Mouse (Mus musculus) brain, embryonic 18.5 days (tissue): ENCODE results near the gene Ndn.

Experiments
- DNase-seq: peaks from one replicate; pipeline ENCODE4 v3.0.0-alpha.2; 2012; ENCODE audit warnings: low read depth, low spot score

Ndn gene

GRCm38 (mm10) chr7:62346269-62346668 lies at the start of gene Ndn:
Ndn (plus strand) TSS chr7:62346569.
- no peak for DNase-seq

GRCm38 (mm10) chr7:62302451-62302850 lies 43.9 kb upstream of the Ndn start:
- DNase-seq: no peak

GRCm38 (mm10) chr7:62306896-62307614 lies 39.3 kb upstream of the Ndn start:
- peak; percentile 28 for DNase-seq

DNA sequence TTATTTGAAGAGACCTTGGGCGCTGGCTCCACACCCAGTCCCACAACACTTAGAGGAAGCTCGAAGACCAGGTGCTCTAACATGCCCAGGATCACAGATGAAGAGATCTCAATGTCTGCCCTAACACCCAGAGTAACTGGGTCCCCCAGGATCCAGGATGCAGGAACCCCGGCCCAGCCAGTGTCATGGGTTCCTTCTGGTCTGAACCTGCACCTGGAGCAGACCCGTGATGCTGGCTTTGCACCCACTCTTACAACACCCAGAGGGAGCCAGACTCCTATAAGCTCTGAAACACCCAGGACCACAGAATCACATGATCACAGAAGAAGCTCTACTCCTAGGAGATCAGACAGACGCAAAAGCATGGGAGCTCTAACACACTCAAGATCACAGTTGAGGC lies 29.6 kb upstream of the Ndn start:
- no peak for DNase-seq

DNA sequence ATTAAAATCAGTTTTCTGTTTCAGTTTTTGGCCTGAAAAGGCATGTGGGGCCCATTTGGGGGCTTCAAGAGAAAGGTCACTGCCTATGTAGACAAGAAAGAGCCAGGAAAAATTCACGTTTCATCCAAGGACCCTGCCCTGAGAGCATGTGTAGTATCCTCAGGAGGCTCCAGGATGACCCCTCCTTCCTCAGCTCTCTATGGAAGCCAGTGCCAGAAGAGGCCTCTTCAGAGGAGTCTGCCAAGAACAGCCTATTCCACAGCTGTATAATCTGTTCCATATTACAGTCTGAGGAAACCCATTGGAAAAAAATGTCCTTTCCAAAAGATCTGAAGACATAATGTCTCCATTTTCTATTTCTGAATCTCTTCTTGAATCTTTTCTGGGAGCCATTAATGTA lies 958 bp upstream of the Ndn start:
- DNase-seq: no peak

GRCm38 (mm10) chr7:62348106-62348803 lies 1.9 kb downstream of the Ndn start:
- DNase-seq: no peak

DNA sequence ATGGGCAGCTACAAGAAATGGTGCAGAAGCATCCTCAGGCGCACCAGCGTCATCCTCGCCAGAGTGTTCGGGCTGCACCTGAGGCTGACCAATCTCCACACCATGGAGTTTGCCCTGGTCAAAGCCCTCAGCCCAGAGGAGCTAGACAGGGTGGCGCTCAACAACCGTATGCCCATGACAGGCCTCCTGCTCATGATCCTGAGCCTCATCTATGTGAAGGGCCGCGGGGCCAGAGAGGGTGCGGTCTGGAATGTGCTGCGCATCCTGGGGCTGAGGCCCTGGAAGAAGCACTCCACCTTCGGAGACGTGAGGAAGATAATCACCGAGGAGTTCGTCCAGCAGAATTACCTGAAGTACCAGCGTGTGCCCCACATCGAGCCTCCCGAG lies 2.4 kb downstream of the Ndn start:
- no peak for DNase-seq

GRCm38 (mm10) chr7:62351266-62351665 lies 4.9 kb downstream of the Ndn start:
- DNase-seq: no peak

GRCm38 (mm10) chr7:62365039-62365636 lies 18.8 kb downstream of the Ndn start:
- no peak for DNase-seq

- DNase-seq: no peak
Measured at GRCm38 (mm10) chr7:62366730-62367129, 20.4 kb downstream of the Ndn start.

GRCm38 (mm10) chr7:62375658-62376057 lies 29.3 kb downstream of the Ndn start:
- DNase-seq: no peak

DNA sequence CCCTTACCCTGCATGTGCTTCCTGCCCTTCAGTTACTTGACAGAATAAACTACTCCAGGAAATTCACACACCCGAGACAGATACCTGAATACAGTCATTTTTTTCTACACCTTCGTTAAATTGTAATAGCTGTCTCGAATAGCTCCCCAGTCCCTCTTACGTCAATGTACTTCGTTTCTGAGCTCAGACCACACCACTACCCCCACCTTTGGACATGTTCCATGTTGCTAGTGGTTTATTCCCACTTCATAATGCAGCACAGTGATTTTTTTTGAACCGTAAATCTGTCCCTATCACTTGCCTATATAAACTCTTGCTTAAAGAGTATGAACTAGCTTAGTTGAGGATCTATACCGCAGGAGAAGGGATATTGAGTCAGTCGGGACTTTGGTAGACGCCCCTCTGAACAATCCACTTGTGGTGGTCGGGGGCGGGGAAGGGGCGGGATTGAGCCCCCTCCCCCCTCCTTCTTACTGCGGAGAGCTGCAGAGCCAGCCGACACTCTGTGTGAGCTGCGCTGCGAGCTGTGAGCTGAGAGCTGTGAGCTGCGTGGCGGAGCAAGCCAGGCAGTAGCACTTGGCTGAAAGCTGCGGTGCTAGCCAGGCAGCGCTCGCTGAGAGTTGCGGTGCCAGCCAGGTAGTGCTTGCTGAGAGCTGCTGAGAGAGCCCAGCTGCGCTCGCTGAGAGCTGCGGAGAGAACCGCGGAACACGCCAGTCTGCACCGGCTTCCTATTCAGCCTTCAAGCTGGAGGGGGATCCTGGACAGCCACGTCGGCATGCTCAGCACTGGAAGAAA lies 30.3 kb downstream of the Ndn start, which contains the start of gene Magel2:
TSS of gene Magel2 (plus strand) at position 501 of the 795 bp plus-strand sequence.
- peak; percentile 67 for DNase-seq

GRCm38 (mm10) chr7:62377313-62377712 lies 30.9 kb downstream of the Ndn start:
- DNase-seq: no peak

GRCm38 (mm10) chr7:62378529-62378928 lies 32.2 kb downstream of the Ndn start:
- DNase-seq: no peak

DNA sequence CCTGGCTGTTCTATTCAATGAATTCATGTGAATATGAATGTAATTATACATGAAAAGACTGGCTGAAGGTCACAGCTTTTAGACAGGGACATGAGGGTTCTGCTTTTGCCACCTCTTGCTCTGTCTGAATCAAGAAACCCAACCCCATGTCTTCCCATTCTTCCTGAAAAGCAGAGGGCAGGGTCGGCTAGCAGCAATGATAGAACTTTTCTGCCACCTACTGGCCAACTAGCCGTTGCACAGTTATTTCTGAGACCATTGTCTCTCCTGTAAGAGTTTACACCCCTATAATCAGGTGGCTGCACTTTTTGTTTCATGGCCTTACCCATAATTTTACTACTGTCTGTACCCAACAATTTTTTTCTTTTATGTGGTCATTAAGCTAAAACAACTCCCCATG lies 36.0 kb downstream of the Ndn start:
- DNase-seq: no peak

- no peak for DNase-seq
Measured at GRCm38 (mm10) chr7:62388291-62388690, 41.9 kb downstream of the Ndn start.

DNA sequence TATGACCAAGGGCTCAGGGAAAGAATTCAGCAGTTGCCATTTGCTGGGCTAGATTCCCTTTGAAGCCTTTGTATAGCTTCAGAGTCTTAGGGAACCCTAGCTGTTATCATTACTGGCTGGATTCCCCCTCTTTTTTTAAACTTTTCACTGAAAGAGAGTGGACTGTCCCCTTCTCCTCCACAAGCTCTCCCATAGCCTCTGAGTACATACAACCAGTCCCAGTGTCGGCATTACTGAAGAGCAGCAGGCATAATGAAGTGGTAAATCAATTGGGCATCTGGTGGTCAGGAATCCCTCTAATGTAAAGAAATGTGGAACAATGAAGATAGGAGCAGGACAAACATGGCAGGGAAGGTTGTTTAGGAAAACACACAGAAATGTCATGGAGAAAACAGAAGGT lies 45.8 kb downstream of the Ndn start:
- no peak for DNase-seq
